Mouse (Mus musculus) subcutaneous adipose tissue, adult 2 months (tissue): ENCODE measurements around the gene Ank3. TPM values are rescaled to one million over a fixed set of nuclear protein-coding genes. Genes with fewer than 3 reads are reported as not detected.

Experiments
- polyA plus RNA-seq: library from polyadenylated mRNA; depleted of rRNA; stranded (reverse); fragments of >200 nt; gene quantifications from 2 replicates; pipeline ENCODE4 v1.2.3, GENCODE M21; 2012; ENCODE audit warnings: low replicate concordance; rRNA removed

The Ank3 gene
- polyA plus RNA-seq = 0.76 and 14.7 TPM in 2 replicates

GRCm38 (mm10) chr10:69398763-69399590, at the start of gene Ank3:
Ank3 (plus strand) TSS chr10:69398773.

GRCm38 (mm10) chr10:69352212-69353085, 46.1 kb upstream of the Ank3 start, which contains the start of gene Cdk1:
Cdk1 (minus strand) TSS chr10:69352938.

Other genes starting within 250 kb of the Ank3 start
- 10.5 and 25.4 TPM in 2 replicates for gene Rhobtb1, start 247.3 kb upstream of the Ank3 start, polyA plus RNA-seq
- gene A930033H14Rik, start 185.7 kb upstream of the Ank3 start, polyA plus RNA-seq = 1.7 and 2.3 TPM in 2 replicates
- 6.6 and 35.8 TPM in 2 replicates for gene Cdk1, start 45.8 kb upstream of the Ank3 start, polyA plus RNA-seq